Mouse (Mus musculus) megakaryocyte, adult 5-6 weeks (primary cell): ENCODE data around the gene Ppif. TPM values are rescaled to one million over a fixed set of nuclear protein-coding genes. Genes with fewer than 3 reads are reported as not detected.

Source experiments
- ATAC-seq: 2 replicates; pipeline ENCODE4 v1.8.0; 2016; ENCODE audit warnings: mild to moderate bottlenecking, inconsistent platforms; ENCODE audit not compliant: poor library complexity, severe bottlenecking
- total RNA-seq, 2 experiments: library from RNA; stranded (forward) in 1 of 2; stranded (reverse) in 1 of 2; fragments of 153-499, 151-499 nt in 1 of 2; fragments of 221-1000, 200-1000 nt in 1 of 2; gene quantifications; 2 replicates each; pipeline versions ENCODE4 v1.2.3 to v1.2.4; 2015 to 2017

Ppif gene
- total RNA-seq, 2 experiments from 2014 or later: 9.3 to 27.5 TPM

- ATAC-seq: peak; percentile 70
These were observed 41.1 kb downstream of the Ppif start for GRCm38 (mm10) chr14:25734736-25735716.

GRCm38 (mm10) chr14:25736140-25736539 is 42.2 kb downstream of the Ppif start:
- no peak for ATAC-seq

- ATAC-seq: peak; percentile 67
These were observed 42.6 kb downstream of the Ppif start for GRCm38 (mm10) chr14:25736589-25736988.

GRCm38 (mm10) chr14:25738591-25739001 is 44.6 kb downstream of the Ppif start:
- no peak for ATAC-seq

- ATAC-seq: no peak
These were observed 46.1 kb downstream of the Ppif start for GRCm38 (mm10) chr14:25739957-25740565.

GRCm38 (mm10) chr14:25741211-25741610 is 47.3 kb downstream of the Ppif start:
- no peak for ATAC-seq

- no peak for ATAC-seq
These were observed 48.0 kb downstream of the Ppif start for GRCm38 (mm10) chr14:25741840-25742367.

- ATAC-seq: no peak
These were observed 49.0 kb downstream of the Ppif start for GRCm38 (mm10) chr14:25742943-25743342.

- no peak for ATAC-seq
These were observed 51.6 kb downstream of the Ppif start for GRCm38 (mm10) chr14:25745365-25746184.

GRCm38 (mm10) chr14:25746371-25746770 is 52.4 kb downstream of the Ppif start:
- ATAC-seq: no peak

GRCm38 (mm10) chr14:25746971-25747945 is 53.3 kb downstream of the Ppif start:
- ATAC-seq: peak; percentile 93

GRCm38 (mm10) chr14:25747996-25748756 is 54.2 kb downstream of the Ppif start:
- no peak for ATAC-seq

GRCm38 (mm10) chr14:25749143-25749909 is 55.4 kb downstream of the Ppif start:
- no peak for ATAC-seq

Other genes with a start within 250 kb of the Ppif start
- gene Zmiz1, start 235.0 kb upstream of the Ppif start, total RNA-seq (2015): 88.9 and 90.1 TPM in 2 replicates
- 11.4 and 15.6 TPM in 2 replicates for gene Zmiz1, start 235.0 kb upstream of the Ppif start, total RNA-seq (2017)
- 33.6 and 37.0 TPM in 2 replicates for gene Zcchc24, start 74.9 kb downstream of the Ppif start, total RNA-seq (2015)
- gene Zcchc24, start 74.9 kb downstream of the Ppif start, total RNA-seq (2017): 23.2 and 24.1 TPM in 2 replicates
- 91.2 and 103 TPM in 2 replicates for gene Anxa11, start 148.0 kb downstream of the Ppif start, total RNA-seq (2015)
- 21.2 and 38.7 TPM in 2 replicates for gene Anxa11, start 148.0 kb downstream of the Ppif start, total RNA-seq (2017)
- gene Plac9a, start 208.9 kb downstream of the Ppif start, total RNA-seq (2015): not detected in 2 replicates
- gene Plac9a, start 208.9 kb downstream of the Ppif start, total RNA-seq (2017): not detected in 2 replicates
- 9.6 and 15.4 TPM in 2 replicates for gene Tmem254a, start 233.5 kb downstream of the Ppif start, total RNA-seq (2015)
- gene Tmem254a, start 233.5 kb downstream of the Ppif start, total RNA-seq (2017): 1.1 and 5.6 TPM in 2 replicates
- not detected in 2 replicates for gene Cphx1, start 244.2 kb downstream of the Ppif start, total RNA-seq (2015)
- gene Cphx1, start 244.2 kb downstream of the Ppif start, total RNA-seq (2017): not detected in 2 replicates